Mouse (Mus musculus) G1E (cell line): Measurements from ENCODE around the gene Pard3b.

Experiments used
- CTCF ChIP-seq: IDR thresholded peaks from 2 replicates; pipeline ENCODE4 v1.5.1; 2012; ENCODE audit warnings: low read depth, low read length, inconsistent platforms, mixed read lengths
- GATA1 ChIP-seq: IDR thresholded peaks from 2 replicates; pipeline ENCODE4 v1.6.1; 2012; ENCODE audit warnings: borderline replicate concordance, low read length, inconsistent platforms, mixed read lengths
- GATA2 ChIP-seq: IDR thresholded peaks from 2 replicates; pipeline ENCODE4 v1.6.1; 2012; ENCODE audit warnings: low read depth, low read length, inconsistent platforms, borderline replicate concordance

DNA sequence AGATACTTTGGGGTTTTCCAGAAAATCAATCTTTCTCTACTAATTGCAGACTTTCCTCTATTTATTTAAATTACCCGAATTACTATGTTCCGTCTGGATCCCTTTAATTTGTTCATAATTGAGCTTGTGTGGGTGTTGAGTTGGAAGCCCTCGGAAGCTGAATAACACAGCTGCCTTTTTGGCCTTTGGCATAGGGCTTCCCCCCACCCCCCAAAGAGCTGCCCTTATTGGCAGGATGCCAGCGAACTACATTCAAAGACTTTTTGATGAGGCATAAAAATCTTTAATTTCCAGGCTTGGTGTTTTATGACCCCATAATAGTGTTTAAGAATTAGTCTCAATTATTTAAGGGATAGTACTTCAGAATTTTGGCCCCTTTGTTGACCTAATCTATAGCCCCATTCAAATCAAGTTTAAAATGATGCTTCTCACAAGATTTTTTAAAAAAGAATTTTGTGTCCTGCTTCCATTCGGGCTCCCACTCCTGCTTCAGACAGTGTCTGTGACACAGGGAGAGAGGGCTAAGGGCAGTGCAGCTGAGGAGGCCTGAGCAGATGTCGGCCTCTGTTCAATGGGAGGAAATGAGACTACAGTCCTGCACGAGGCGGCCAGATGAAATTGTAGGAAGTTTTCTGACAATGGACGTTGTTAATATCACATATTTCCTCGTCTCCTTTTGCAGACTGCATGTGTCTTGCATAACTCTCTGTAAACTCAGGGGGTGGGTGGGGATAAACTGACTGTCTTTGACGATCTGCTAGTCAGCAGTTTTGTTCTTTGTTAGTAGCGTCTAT is 605.8 kb downstream of the Pard3b start:
- TF ChIP-seq CTCF, result no peak
- TF ChIP-seq GATA2, result no peak
- no peak for TF ChIP-seq GATA1
